Mouse (Mus musculus) frontal cortex, adult (tissue): ENCODE results near the gene Tprg.

ENCODE experiments used
- ATAC-seq: cut with Nextera tagmentation; 2 replicates; pipeline ENCODE4 v1.9.2; 2017; ENCODE audit warnings: mild to moderate bottlenecking, moderate library complexity, mixed read lengths; ENCODE audit not compliant: low TSS enrichment

Tprg gene

GRCm38 (mm10) chr16:25333279-25334219 is 46.9 kb downstream of the Tprg start:
- ATAC-seq, result no peak

DNA sequence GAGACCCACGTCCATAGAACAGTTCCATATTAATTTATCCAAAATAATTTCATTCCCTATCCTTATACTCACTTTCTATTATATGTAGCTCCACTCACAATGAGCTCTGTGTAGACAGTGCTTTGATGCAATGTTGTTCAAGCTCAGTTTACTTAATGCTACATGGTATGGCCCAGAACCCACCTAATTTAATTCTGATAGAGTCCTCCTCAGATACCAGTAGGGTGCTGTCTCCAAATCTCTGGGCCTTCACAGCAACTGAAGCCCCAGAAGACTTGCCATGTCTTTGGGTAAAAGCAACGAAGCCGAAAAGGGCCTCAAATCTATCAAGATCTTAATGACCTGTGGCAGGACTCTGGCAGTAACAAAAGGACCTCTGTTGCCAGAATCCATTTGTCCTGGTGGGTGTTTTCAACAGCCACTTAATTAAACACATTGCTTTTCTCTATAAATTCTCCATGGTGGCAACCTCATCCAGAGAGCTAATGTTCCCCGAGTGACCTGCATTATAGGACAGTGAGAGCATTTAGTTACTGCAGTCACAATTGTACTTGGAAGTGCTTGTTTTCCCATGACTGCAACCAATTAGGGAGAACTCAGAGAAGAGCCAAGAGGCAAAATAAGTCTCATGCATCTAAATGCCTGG is 48.6 kb downstream of the Tprg start:
- no peak for ATAC-seq

GRCm38 (mm10) chr16:25349626-25350025 is 63.0 kb downstream of the Tprg start:
- ATAC-seq, result peak; percentile 89

- ATAC-seq, result no peak
Measured at GRCm38 (mm10) chr16:25367834-25368233, 81.2 kb downstream of the Tprg start.

- peak; percentile 38; the same call in 1 of the 2 replicates for ATAC-seq
Measured at GRCm38 (mm10) chr16:25369984-25370412, 83.4 kb downstream of the Tprg start.

- no peak for ATAC-seq
Measured at GRCm38 (mm10) chr16:25374121-25374520, 87.5 kb downstream of the Tprg start.

DNA sequence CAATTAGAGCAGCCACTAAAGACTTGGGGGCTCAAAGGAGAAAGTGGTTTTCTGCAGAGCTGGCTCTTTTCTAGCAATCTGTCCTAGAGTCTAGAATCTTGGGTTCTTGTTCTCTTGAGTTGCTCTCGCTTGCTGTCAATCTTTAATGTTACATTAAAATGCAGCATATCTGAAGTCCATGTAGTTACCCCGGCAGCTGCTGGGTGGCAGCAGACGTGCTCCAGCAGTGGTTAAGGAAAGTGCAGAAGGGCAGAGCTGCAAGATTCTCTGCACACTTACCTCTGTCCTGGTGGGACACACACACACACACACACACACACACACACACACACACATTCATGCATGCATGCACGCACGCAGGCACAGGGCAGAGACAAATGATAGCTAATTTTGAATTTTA is 88.2 kb downstream of the Tprg start:
- ATAC-seq, result peak; percentile 85

- peak; percentile 81 for ATAC-seq
Measured at GRCm38 (mm10) chr16:25376720-25377373, 90.2 kb downstream of the Tprg start.

- ATAC-seq, result no peak
Measured at GRCm38 (mm10) chr16:25377695-25378094, 91.1 kb downstream of the Tprg start.

- no peak for ATAC-seq
Measured at GRCm38 (mm10) chr16:25385498-25386192, 99.0 kb downstream of the Tprg start.

GRCm38 (mm10) chr16:25394676-25395075 is 108.1 kb downstream of the Tprg start:
- ATAC-seq, result no peak

DNA sequence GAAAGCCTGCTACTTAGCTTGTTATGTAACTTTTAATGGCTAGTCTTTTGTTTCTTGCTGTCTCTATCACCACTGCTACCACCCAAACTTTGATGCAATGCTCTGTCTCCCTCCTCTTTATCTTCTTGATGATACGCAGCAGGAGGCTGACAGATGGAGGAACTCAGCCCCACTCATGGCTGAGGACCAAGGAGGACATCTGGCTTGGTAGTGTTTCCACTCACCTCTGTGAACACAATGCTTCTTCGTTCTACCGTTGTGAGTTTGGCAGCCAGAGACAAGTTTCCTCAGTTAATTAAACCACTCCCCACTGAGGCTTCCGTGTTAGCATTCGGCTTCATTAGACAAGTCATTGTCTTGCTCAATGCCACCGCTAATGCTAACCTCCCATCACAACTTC is 117.5 kb downstream of the Tprg start:
- ATAC-seq, result no peak

GRCm38 (mm10) chr16:25407204-25407886 is 120.7 kb downstream of the Tprg start:
- no peak for ATAC-seq

DNA sequence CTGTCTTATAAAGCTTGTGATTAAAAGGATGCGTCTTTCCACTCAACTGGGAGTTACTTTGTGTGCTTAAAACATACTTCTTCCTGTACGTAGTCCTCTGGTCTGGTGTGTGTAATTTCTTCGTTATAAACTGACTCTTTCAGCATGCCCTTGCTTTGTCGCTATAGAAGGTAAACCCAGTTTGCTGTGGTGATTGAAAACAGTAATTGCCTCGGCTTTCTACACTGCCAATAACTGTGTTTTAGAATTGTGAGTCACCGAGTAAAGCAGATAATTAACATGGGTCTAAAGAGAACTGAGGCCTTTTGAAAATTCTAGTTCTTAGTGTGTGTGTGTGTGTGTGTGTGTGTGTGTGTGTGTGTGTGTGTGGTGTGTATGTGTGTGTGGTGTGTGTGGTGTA is 121.4 kb downstream of the Tprg start:
- no peak for ATAC-seq

DNA sequence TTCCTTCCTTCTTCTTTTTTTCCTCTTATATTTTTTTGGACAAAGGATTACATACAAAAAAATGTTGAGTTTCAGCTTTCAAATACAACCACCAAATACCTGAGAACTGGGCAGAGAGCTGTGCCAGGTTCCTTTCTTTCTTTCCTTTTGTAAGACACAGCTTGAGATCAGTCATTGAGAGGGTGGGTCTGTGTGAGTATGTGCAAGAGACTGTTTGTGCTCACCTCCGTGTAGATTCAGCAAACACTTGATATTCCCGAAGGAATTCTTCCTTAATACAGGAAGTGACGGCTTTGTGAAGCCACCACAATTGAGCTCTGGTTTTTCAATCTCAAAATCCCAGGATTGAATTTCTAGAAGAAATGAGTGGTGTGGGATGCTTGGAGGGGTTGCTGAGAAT is 124.7 kb downstream of the Tprg start:
- no peak for ATAC-seq

GRCm38 (mm10) chr16:25413885-25414284 is 127.3 kb downstream of the Tprg start:
- no peak for ATAC-seq

DNA sequence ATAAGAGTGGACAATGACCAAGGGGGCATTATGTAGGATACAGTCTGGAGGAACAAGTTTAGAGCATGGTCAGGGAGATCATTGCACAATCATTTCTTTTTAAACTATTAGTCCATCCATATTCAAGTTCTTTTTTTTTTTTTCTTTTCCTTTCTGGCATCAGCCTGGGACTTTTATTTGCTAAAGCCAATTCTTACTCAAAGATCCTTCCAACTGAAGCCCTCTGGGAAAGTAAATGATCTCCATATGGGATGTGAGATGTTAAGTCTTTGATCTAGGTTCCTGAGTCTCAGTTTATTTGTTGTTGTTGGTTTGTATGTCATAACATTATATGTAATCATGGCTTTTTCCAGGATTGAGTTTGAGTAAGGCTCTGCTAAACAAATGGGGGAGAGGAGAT is 128.6 kb downstream of the Tprg start:
- no peak for ATAC-seq

DNA sequence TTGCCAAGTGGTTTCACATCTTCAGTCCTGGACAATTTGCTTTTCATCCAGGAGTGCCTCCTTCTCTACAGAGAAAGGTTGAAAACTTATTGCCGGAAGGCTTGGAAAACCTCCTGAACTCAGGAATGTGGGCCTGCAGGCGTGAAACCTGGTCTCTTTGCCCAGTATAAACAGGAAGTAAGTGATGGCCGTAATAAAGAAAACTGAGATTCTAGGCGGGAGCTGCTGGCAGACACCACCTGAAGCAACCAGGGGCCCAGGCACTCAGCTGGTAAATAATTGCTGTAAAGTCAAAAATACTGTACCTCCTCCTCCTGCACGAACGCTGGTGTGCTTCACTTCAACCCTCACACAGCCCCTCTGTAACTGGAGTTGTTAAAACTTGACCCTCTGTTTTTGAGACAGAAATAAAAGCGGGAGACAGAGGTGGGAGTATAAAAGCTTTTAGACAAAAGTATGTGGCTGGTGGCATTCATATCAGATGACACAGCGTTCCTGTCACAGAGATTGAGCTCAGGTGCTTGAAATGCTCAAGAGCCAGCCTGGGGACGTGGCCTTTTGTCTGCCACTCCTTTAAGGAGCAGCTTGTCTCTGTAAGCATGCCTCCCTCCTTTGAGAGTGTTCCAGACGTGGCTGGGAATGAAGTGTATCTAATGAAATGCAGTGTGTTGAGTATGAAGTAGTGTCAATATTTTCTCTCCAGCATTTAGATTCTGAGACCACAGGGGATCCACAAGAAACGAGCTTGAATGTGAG is 131.4 kb downstream of the Tprg start:
- ATAC-seq, result no peak

DNA sequence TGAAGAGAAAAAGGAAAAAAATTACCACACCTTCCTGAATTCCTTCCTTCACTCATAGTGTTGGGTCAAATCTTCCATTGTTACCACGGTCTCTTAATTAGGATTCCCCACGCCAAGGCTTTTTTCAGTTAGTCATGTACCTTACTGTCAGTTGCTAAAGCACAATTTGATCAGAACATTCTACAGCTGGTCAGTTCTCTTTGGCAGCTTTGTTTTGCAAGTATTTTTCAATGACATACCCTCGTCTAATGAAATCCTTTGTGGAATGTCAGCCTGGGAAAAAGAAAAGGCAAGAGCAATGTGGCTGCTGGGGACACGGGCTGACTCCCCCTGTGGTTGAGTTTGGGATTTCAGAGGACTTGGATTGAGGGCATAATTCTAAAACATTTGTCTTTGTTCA is 136.4 kb downstream of the Tprg start:
- ATAC-seq, result no peak

DNA sequence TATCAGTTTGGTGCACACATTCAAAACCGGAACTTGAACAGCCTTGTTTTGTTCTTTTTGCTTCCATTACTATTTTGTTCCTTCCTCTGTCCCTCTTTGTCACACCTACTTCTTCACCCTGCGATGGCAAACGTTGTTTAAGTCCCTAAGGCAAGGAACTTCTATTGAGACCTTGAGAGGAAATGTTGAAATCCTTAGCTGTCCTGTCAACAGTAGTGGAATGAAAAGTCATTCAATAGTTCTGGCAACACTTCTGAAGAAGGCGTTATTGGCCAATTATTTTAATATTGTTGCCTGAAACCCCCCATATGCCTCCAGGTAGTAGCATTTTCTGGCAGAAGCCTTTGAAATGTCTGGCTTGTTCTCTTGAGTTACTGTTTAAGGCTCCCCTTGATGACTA is 137.4 kb downstream of the Tprg start:
- no peak for ATAC-seq

DNA sequence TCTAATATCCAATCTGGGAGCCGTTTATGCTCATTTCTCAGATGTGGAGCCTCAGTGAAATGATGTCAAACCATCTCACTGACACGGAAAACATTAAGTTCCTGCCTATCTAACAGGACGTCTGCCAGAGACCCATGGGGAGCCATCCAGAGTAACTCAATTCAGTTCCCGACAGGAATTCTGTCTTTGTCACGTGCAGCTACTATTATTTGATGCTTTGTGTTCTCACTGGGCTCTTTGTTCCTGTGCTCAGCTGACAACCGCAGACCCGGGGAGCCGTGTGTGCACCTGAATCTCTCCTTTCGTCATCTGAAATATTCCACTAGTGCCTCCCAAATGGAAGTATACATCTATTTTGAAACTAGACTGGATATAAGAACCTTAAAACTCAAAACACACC is 138.3 kb downstream of the Tprg start:
- no peak for ATAC-seq
